Mouse (Mus musculus): ENCODE data around the gene Olfr815.
"Not testable (repeated sequence)": the region's sequence is repeated elsewhere in the genome, so short reads cannot be mapped to it uniquely, and the experiment has no call there.

The Olfr815 gene

GRCm38 (mm10) chr10:129905767-129906166, at the start of gene Olfr815:
Gene Olfr815 (minus strand): TSS chr10:129905867.
- DNase-seq (ENCODE audit: low spot score), result not testable (repeated sequence)

GRCm38 (mm10) chr10:129949000-129949399, 43.3 kb upstream of the Olfr815 start, which contains the start of gene Olfr818:
Gene Olfr818 (minus strand): TSS chr10:129949100.
- DNase-seq (ENCODE audit: low spot score), result no peak

GRCm38 (mm10) chr10:129915497-129915896, 9.8 kb upstream of the Olfr815 start, which contains the start of gene Olfr816:
Gene Olfr816 (minus strand): TSS chr10:129915597.
- no peak for DNase-seq (ENCODE audit: low spot score)

DNA sequence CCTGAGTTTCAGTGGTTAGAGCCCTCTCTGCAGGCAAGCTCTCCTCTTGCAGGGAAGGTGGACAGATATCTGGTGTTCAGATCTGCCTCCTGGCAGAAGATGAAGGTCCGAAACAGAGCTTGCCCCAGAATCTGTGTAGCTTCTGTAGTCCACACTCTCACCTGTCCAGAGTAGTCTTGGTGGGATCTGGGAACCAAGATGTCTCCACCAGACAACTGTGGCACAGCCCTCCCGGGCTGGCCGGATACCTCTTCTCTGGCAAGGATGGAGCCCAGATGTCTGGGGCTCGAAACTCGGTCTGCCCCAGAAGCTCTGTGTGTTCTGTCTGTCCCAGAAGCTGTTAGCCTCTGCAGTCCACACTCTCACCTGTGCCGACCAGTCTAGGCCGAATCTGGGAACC, 19.7 kb downstream of the Olfr815 start:
- no peak for DNase-seq (ENCODE audit: low spot score)

GRCm38 (mm10) chr10:129885496-129885895, 20.2 kb downstream of the Olfr815 start:
- not testable (repeated sequence) for DNase-seq (ENCODE audit: low spot score)

GRCm38 (mm10) chr10:129879751-129880150, 25.9 kb downstream of the Olfr815 start, which contains the start of gene Olfr814:
Gene Olfr814 (minus strand): TSS chr10:129879851.
- DNase-seq (ENCODE audit: low spot score), result not testable (repeated sequence)

DNA sequence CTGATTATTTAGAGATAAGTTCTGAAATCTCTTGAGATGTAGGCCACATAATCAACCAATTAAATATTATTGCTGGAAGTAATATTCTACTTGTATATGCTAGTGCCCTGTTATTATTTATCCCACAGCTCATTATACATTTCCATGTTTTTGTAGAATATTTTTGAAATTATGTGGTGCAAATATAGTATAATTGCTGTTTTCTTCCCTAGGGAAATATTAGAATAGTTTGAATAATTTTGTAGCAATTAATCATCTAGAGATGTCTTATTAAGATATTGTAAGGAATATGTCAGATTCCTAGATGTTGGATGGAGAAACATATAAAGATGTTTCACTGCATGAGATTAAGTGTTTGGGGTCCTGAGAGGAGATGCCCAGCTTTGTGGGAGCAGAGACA, 50.6 kb downstream of the Olfr815 start, which contains the start of gene Olfr813:
Gene Olfr813, plus strand, starts transcription at position 301 of the 400 bp plus-strand sequence.
- no peak for DNase-seq (ENCODE audit: low spot score)
